Mouse (Mus musculus): ENCODE data around the gene Gm42742. TPM values are rescaled to one million over a fixed set of nuclear protein-coding genes. Genes with fewer than 3 reads are reported as not detected.

Gm42742 gene
- total and polyA plus RNA-seq, 3 experiments: 13.8 to 27.2 TPM; not detected in 1

DNA sequence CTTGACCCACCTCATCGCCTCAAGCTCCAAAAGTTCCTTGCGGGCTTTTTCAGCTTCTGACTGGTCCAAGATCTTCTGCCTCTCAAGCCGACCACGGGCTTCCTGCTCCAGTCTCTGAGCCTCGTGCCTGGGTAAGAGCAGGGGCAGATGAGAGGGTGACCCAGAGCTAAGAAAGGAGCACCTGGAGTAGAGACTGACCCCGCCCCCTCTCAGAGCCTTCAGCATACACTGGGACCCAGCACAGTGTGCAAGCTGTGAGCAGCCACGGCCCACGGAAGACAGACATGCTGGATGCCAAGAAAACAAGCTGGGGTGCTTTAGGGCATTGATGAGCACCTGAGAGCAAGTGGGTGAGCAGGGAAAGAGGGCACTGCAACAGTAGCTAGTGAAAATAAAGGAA is 32.1 kb downstream of the Gm42742 start:
- no peaks in the 10 kb centered on the region; a peak in 1 of 4 replicates for H3K36me3 ChIP-seq (ENCODE audit: control insufficient read depth in 1 of 2, insufficient read depth in 2 of 2, low read length in 2 of 2)
- no peaks in the 10 kb centered on the region for H3K27me3 ChIP-seq (ENCODE audit: control insufficient read depth in 1 of 2, insufficient read depth in 2 of 2, low read length in 2 of 2)
- H3K27ac ChIP-seq (ENCODE audit: control insufficient read depth, low read depth, low read length): no peak overlapping the region
- no peak for DNase-seq (ENCODE audit: low read depth, low spot score)
- no peak for TF ChIP-seq MYB (IDR thresholded peaks at IDR 0.05; ENCODE audit: low read depth, low read length)
- TF ChIP-seq GABPA (IDR thresholded peaks at IDR 0.05; ENCODE audit: low read depth, low read length): no peak
- no peaks in the 10 kb centered on the region for H3K9me3 ChIP-seq (replicated peaks; ENCODE audit: insufficient read depth, low read length)
- no peaks in the 10 kb centered on the region for H3K4me1 ChIP-seq (ENCODE audit: control insufficient read depth in 1 of 2, insufficient read depth in 2 of 2, low read length in 2 of 2)
- H3K79me2 ChIP-seq (ENCODE audit: control insufficient read depth, insufficient read depth, low read length, poor library complexity): no peaks in the 10 kb centered on the region
- H3K9ac ChIP-seq (ENCODE audit: control insufficient read depth, low read depth, low read length, poor library complexity, severe bottlenecking): no peak overlapping the region
- no peak overlapping the region for H3K4me3 ChIP-seq (ENCODE audit: control insufficient read depth in 1 of 2, insufficient read depth in 1 of 2, low read depth in 2 of 2, low read length in 2 of 2)

DNA sequence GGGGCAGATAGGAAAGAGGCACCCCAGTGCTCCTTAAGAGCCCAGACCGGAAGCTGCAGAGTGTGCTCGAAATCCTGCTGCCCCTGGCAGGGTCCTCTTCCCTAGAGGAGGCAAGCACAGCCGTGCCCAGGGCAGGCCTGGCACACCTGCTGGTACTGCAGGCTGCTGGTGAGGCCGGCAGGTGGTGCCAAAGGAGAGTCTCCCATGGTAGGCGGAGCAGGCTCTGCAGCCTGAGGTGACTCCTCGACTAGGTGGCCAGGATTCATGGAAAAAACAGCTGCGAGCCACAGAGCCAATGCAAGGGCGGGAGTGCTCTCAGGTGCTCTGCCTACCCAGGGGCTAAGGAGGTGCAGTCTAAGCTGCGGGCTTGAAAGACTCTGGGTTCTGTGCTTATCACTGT is 34.6 kb downstream of the Gm42742 start:
- Histone ChIP-seq H3K9me3 (replicated peaks; ENCODE audit: insufficient read depth, low read length) (no peaks in the 10 kb centered on the region), H3K36me3 (ENCODE audit: control insufficient read depth in 1 of 2, insufficient read depth in 2 of 2, low read length in 2 of 2) (peaks cover 0 to 5% of the 10 kb centered on the region in 2 experiments; a peak in 3 of 4 replicates), H3K79me2 (ENCODE audit: control insufficient read depth, insufficient read depth, low read length, poor library complexity) (no peaks in the 10 kb centered on the region), H3K4me3 (ENCODE audit: control insufficient read depth in 1 of 2, insufficient read depth in 1 of 2, low read depth in 2 of 2, low read length in 2 of 2) (no peak overlapping the region), H3K9ac (ENCODE audit: control insufficient read depth, low read depth, low read length, poor library complexity, severe bottlenecking) (no peak overlapping the region), H3K4me1 (ENCODE audit: control insufficient read depth in 1 of 2, insufficient read depth in 2 of 2, low read length in 2 of 2) (peaks cover 0 to 8% of the 10 kb centered on the region in 2 experiments; a peak in 2 of 4 replicates), H3K27me3 (ENCODE audit: control insufficient read depth in 1 of 2, insufficient read depth in 2 of 2, low read length in 2 of 2) (no peaks in the 10 kb centered on the region), H3K27ac (ENCODE audit: control insufficient read depth, low read depth, low read length) (no peak overlapping the region)
- DNase-seq (ENCODE audit: low read depth, low spot score): no peak
- TF ChIP-seq TBP (IDR thresholded peaks at IDR 0.05; ENCODE audit: low read depth, low read length) (no peak), UBTF (IDR thresholded peaks at IDR 0.05; ENCODE audit: borderline replicate concordance, insufficient read depth, low read depth, low read length) (no peak), MEF2A (IDR thresholded peaks at IDR 0.05; ENCODE audit: extremely low read depth, insufficient replicate concordance, low read depth, low read length, poor library complexity, severe bottlenecking) (no peak), SMC3 (IDR thresholded peaks at IDR 0.05; ENCODE audit: low read depth, low read length) (no peak), MAX (IDR thresholded peaks at IDR 0.05; ENCODE audit: low read length) (no peak)

- DNase-seq (ENCODE audit: low read depth, low spot score): no peak
- Histone ChIP-seq H3K4me3 (ENCODE audit: control insufficient read depth in 1 of 2, insufficient read depth in 1 of 2, low read depth in 2 of 2, low read length in 2 of 2) (no peak overlapping the region), H3K79me2 (ENCODE audit: control insufficient read depth, insufficient read depth, low read length, poor library complexity) (no peaks in the 10 kb centered on the region), H3K4me1 (ENCODE audit: control insufficient read depth in 1 of 2, insufficient read depth in 2 of 2, low read length in 2 of 2) (peaks cover 0 to 11% of the 10 kb centered on the region in 2 experiments; a peak in 2 of 4 replicates), H3K9ac (ENCODE audit: control insufficient read depth, low read depth, low read length, poor library complexity, severe bottlenecking) (no peak overlapping the region), H3K36me3 (ENCODE audit: control insufficient read depth in 1 of 2, insufficient read depth in 2 of 2, low read length in 2 of 2) (peaks cover 0 to 8% of the 10 kb centered on the region in 2 experiments; a peak in 2 of 4 replicates), H3K9me3 (replicated peaks; ENCODE audit: insufficient read depth, low read length) (no peaks in the 10 kb centered on the region), H3K27ac (ENCODE audit: control insufficient read depth, low read depth, low read length) (no peak overlapping the region), H3K27me3 (ENCODE audit: control insufficient read depth in 1 of 2, insufficient read depth in 2 of 2, low read length in 2 of 2) (no peaks in the 10 kb centered on the region)
- no peak for TF ChIP-seq MAZ (IDR thresholded peaks at IDR 0.05; ENCODE audit: low read depth, low read length)
- no peak for TF ChIP-seq E2F4 (IDR thresholded peaks at IDR 0.05; ENCODE audit: borderline replicate concordance, low read depth, low read length)
- TF ChIP-seq NRF1 (IDR thresholded peaks at IDR 0.05; ENCODE audit: insufficient read depth, low read depth, low read length, poor library complexity, severe bottlenecking): no peak
- TF ChIP-seq USF1 (IDR thresholded peaks at IDR 0.05; ENCODE audit: low read depth, low read length): no peak
- TF ChIP-seq HCFC1 (IDR thresholded peaks at IDR 0.05; ENCODE audit: low read depth, low read length): no peak
- TF ChIP-seq RAD21 (IDR thresholded peaks at IDR 0.05; ENCODE audit: low read depth, low read length): no peak
- TF ChIP-seq MYC (IDR thresholded peaks at IDR 0.05; ENCODE audit: low read depth, low read length): no peak
- no peak for TF ChIP-seq TBP (IDR thresholded peaks at IDR 0.05; ENCODE audit: low read depth, low read length)
- TF ChIP-seq GABPA (IDR thresholded peaks at IDR 0.05; ENCODE audit: low read depth, low read length): no peak
- TF ChIP-seq UBTF (IDR thresholded peaks at IDR 0.05; ENCODE audit: borderline replicate concordance, insufficient read depth, low read depth, low read length): no peak
- TF ChIP-seq RCOR1 (IDR thresholded peaks at IDR 0.05; ENCODE audit: low read depth, low read length): no peak
- no peak for TF ChIP-seq SIN3A (IDR thresholded peaks at IDR 0.05; ENCODE audit: low read length)
- no peak for TF ChIP-seq ZKSCAN1 (IDR thresholded peaks at IDR 0.05; ENCODE audit: low read depth, low read length)
- no peak for TF ChIP-seq POLR2AphosphoS5 (IDR thresholded peaks at IDR 0.05; ENCODE audit: borderline replicate concordance, low read depth, low read length)
- TF ChIP-seq CHD1 (IDR thresholded peaks at IDR 0.05; ENCODE audit: low read depth, low read length): no peak
- no peak for TF ChIP-seq CTCF (IDR thresholded peaks at IDR 0.05 in 2 of 3, conservative IDR thresholded peaks at IDR 0.05 in 1 of 3; ENCODE audit: control insufficient read depth in 1 of 3, insufficient read depth in 1 of 3, low read depth in 2 of 3, low read length in 3 of 3, poor library complexity in 1 of 3, severe bottlenecking in 1 of 3)
Observed at GRCm38 (mm10) chr7:126984667-126985444, 36.0 kb downstream of the Gm42742 start.

Data from MEL (cell line).